Mouse (Mus musculus): ENCODE data around the gene Fcer1g.

- TF ChIP-seq CTCF (IDR thresholded peaks at IDR 0.05; ENCODE audit: low read depth) (peak; percentile 30; the same call in 1 of the 2 replicates), EP300 (IDR thresholded peaks at IDR 0.05; ENCODE audit: low read depth) (no peak)
These were observed 29.7 kb upstream of the Fcer1g start for GRCm38 (mm10) chr1:171263666-171264461.
